Mouse (Mus musculus) intestine, postnatal 0 days (tissue): ENCODE data around the gene Lcn12. TPM values are rescaled to one million over a fixed set of nuclear protein-coding genes. Genes with fewer than 3 reads are reported as not detected.

Experiments
- ATAC-seq: fragments of 200-750 bp; cut with Nextera tagmentation; 2 replicates; pipeline ENCODE4 v1.8.0; 2017; ENCODE audit warnings: mild to moderate bottlenecking, moderate TSS enrichment, moderate library complexity
- H3K27ac ChIP-seq: fragments of 300-500 bp; sonication (generic); 2 replicates; pipeline ENCODE4 v1.5.1; 2014; ENCODE audit warnings: mild to moderate bottlenecking, low read depth, low read length, moderate library complexity
- H3K27me3 ChIP-seq: fragments of 300-500 bp; sonication (generic); replicated peaks from 2 replicates; pipeline ENCODE4 v1.6.1; 2014; ENCODE audit warnings: low read length, mixed read lengths; ENCODE audit not compliant: control insufficient read depth, insufficient read depth
- H3K36me3 ChIP-seq: fragments of 300-500 bp; sonication (generic); 2 replicates; pipeline ENCODE4 v1.6.1; 2014; ENCODE audit warnings: mild to moderate bottlenecking, moderate library complexity; ENCODE audit not compliant: control insufficient read depth, insufficient read depth
- H3K4me1 ChIP-seq: fragments of 300-500 bp; sonication (generic); replicated peaks from 2 replicates; pipeline ENCODE4 v1.6.1; 2014; ENCODE audit warnings: antibody characterized with exemption, low read length, mixed read lengths; ENCODE audit not compliant: control insufficient read depth, insufficient read depth
- H3K4me2 ChIP-seq: fragments of 300-500 bp; sonication (generic); replicated peaks from 2 replicates; pipeline ENCODE4 v1.6.1; 2014; ENCODE audit warnings: low read depth, mild to moderate bottlenecking, moderate library complexity
- H3K4me3 ChIP-seq: fragments of 300-500 bp; sonication (generic); 2 replicates; pipeline ENCODE4 v1.5.1; 2014; ENCODE audit warnings: low read depth, low read length
- H3K9ac ChIP-seq: fragments of 300-500 bp; sonication (generic); 2 replicates; pipeline ENCODE4 v1.6.1; 2014; ENCODE audit warnings: mild to moderate bottlenecking, low read depth, low read length
- H3K9me3 ChIP-seq: fragments of 300-500 bp; sonication (generic); 2 replicates; pipeline ENCODE4 v1.6.1; 2016; ENCODE audit warnings: mixed run types; ENCODE audit not compliant: control insufficient read depth
- CTCF ChIP-seq: sonication (generic); IDR thresholded peaks from 2 replicates; pipeline ENCODE4 v1.5.1; 2016; ENCODE audit warnings: low read depth, mild to moderate bottlenecking, control low read depth, antibody characterized with exemption, moderate library complexity
- WGBS: fragments of 180-500 bp; shearing (Covaris S2); extraction: QIAGEN DNeasy Blood & Tissue Kit; methylation state at CpG from one replicate; pipeline ENCODE4 v1.1.7; 2014; 5-methylcytosine and 5-hydroxymethylcytosine counted together
- polyA plus RNA-seq: library from polyadenylated mRNA; unstranded; fragments of >200 nt; fragmentation: Nextera tagmentation; extraction: Ambion mirVana; gene quantifications from 2 replicates; pipeline ENCODE4 v1.2.1, GENCODE M21; 2015

Lcn12 gene
- polyA plus RNA-seq, 1 experiment from 2014 or later: 0.40 TPM

DNA sequence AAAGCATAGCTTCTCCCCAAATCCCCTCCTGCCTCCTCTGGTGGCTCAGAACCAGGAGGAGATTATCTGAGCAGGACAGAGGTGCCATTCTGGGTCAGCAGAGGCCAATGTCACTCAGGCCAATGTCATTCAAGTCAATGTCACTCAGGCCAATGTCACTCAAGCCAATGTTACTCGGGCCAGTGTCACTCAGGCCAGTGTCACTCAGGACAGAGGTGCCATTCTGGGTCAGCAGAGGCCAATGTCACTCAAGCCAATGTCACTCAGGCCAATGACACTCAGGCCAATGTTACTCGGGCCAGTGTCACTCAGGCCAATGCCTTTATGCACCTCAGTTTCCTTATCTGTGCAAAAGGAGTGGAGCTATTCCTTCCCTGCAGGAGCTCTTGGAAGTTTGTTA, 21.2 kb downstream of the Lcn12 start:
- H3K36me3 ChIP-seq: no peaks in the 10 kb centered on the region
- 78% methylated on average over 2 of the region's 2 CpGs for WGBS
- no peak for ATAC-seq
- no peak overlapping the region for H3K27ac ChIP-seq
- 0 out of 2 replicates have a peak, but pooled peaks cover 3% of the 10 kb centered on the region for H3K4me1 ChIP-seq
- TF ChIP-seq CTCF: no peak
- H3K9ac ChIP-seq: no peak overlapping the region
- H3K27me3 ChIP-seq: no peaks in the 10 kb centered on the region
- H3K4me2 ChIP-seq: no peak overlapping the region
- H3K4me3 ChIP-seq: no peak overlapping the region
- H3K9me3 ChIP-seq: no peaks in the 10 kb centered on the region

DNA sequence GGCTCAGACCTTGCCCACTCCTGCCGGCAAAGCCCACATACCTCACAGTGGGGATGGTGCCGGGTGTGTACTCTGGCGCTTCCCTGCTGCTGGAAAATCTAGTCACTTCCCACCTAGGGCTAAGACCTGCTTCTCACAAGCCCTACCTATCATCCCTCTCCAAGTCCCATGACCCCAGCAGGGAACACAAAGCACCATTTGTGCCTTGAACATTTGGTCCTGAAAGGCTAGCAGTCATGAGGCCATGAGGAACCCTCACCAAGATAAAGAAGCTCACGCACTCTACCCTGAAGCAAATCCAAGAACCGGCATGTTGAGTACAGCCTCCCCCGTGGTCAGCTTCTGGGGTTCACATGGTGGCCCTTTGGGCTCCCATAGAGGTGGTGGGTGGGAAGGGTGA, 23.7 kb downstream of the Lcn12 start, which contains the start of gene Ptgds:
TSS of gene Ptgds (minus strand) at position 78 of the 400 bp plus-strand sequence.
- H3K4me2 ChIP-seq: no peak within 1 kb of the TSS
- H3K4me1 ChIP-seq: 0 out of 2 replicates have a peak, but pooled peaks cover 3% of the 10 kb centered on the region
- no peak within 1 kb of the TSS for H3K9ac ChIP-seq
- ATAC-seq: no peak
- no peak within 1 kb of the TSS for H3K4me3 ChIP-seq
- H3K9me3 ChIP-seq: no peaks in the 10 kb centered on the region
- no peak within 1 kb of the TSS for H3K27ac ChIP-seq
- WGBS: 63% methylated on average over 6 of the region's 6 CpGs
- H3K27me3 ChIP-seq: no peaks in the 10 kb centered on the region
- TF ChIP-seq CTCF: no peak
- no peaks in the 10 kb centered on the region for H3K36me3 ChIP-seq

DNA sequence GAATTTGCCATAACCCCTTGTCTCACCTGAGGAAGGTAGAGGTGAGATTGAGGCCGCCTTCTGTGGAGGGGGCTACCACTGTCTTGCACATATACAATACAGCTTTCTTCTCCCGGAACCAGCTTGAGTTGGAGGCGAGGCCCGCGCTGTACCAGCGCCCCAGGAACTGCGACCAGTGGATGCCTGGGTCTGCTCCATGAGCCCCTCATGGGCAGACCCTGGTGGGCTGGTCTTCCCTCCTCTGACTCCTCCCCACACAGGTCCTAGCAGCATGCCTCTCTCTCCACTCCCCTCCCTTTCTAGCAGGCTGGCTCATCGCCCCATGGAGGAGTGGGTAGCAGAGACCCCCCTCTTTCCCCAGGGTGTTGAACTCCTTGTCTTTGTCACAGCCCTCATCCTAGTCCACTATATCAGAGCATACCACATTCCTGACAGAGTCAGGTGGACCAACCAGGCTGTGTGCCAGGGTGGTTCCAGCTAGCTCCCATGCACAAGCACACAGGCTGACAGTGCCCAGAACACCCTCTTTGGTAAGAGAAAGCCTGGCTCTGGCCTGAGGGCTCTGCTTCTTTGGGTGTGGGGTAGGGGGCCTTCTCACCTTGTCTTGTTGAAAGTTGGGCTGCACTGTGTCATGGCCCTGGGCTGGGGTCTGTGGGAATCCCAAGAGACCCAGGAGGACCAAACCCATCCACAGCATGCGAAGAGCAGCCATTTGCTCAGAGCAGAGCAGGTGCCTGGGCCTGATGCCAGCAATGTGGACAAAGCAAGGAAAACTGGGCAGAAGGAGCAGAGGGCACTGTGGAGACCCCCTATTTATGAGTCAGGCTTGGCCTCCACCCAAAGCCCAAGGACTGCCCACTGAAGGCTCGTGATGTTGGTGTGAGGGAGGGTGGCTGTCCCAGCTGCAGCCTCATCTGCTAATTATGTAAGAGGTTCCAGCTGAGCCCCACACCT, 24.5 kb downstream of the Lcn12 start:
- no peak overlapping the region for H3K4me2 ChIP-seq
- no peak overlapping the region for H3K4me3 ChIP-seq
- no peaks in the 10 kb centered on the region for H3K27me3 ChIP-seq
- 0 out of 2 replicates have a peak, but pooled peaks cover 3% of the 10 kb centered on the region for H3K4me1 ChIP-seq
- WGBS: 76% methylated on average over 10 of the region's 10 CpGs
- H3K9me3 ChIP-seq: no peaks in the 10 kb centered on the region
- no peak for TF ChIP-seq CTCF
- no peak overlapping the region for H3K27ac ChIP-seq
- no peak for ATAC-seq
- H3K36me3 ChIP-seq: no peaks in the 10 kb centered on the region
- no peak overlapping the region for H3K9ac ChIP-seq

DNA sequence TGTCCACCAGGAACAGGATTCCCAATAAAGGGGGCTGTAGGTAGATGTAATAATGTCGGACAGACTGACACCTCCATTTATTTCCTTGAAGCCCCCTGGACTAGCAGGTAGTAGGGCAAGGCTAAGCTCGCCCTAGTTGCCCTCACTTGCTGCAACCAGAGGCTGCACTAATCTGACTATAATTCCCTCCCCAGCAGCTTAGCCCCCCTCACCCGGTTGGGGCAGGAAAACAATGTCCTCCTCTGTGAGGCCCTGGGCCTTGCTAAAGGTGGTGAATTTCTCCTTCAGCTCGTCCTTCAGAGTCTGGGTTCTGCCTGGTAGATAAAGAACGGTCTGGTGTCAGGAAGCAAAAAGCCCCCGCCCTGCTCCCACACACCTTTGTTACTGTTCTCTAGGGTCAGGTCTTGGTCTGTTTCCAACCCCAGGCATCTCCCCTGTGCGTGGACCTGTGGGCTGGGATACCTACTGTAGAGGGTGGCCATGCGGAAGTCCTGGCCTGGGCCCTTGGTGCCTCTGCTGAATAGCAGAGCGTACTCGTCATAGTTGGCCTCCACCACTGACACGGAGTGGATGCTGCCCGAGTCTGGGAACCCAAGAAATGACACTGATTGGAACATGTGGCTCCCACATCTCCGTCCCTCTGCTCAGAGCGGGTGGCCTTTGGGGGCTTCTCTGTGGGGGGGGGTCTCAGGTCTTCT, 26.0 kb downstream of the Lcn12 start:
- no peak overlapping the region for H3K4me2 ChIP-seq
- H3K27ac ChIP-seq: no peak overlapping the region
- H3K27me3 ChIP-seq: no peaks in the 10 kb centered on the region
- ATAC-seq: no peak
- no peaks in the 10 kb centered on the region for H3K36me3 ChIP-seq
- 69% methylated on average over 14 of the region's 14 CpGs for WGBS
- no peak overlapping the region for H3K4me3 ChIP-seq
- no peak overlapping the region for H3K9ac ChIP-seq
- TF ChIP-seq CTCF: no peak
- H3K4me1 ChIP-seq: 0 out of 2 replicates have a peak, but pooled peaks cover 3% of the 10 kb centered on the region
- no peaks in the 10 kb centered on the region for H3K9me3 ChIP-seq

DNA sequence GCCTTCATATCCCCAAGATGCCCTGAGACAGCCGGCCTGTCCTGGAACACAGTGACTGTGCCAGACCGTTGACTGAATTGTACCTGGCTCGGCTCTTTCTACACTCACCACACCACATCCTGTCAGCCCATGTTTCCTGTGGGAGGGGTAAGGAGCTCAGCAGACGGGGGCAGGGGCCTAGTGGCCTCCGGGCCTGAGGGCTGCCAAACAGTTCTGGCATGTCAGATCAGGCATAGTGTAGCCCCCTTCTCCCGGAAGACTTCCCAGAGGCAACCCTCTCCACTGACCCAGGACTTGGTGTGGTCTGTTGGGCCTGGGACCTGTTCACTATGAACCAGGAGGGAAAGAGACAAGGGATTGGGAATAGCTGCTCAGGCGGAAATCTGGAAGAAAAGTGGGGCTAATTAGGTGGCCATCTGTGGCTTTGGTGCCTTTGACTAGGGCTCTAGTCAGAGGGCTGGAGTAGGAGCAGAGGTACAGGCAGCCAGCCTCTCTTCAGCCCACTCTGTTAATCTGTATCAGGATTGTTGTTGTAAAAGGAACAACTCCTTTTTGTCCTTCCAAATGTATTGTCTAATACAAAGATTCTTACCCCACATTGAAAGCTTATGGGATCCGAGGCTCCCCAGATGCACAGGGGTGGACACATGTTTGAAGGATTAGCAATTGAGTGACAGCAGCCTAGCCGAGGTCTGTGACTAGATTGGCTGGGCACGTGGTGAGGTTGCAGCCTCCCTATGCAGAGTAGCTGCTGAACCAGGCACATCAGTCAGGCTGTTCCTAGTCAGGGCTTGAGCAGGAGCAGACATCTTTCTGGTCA, 27.7 kb downstream of the Lcn12 start:
- Histone ChIP-seq H3K9ac (0 out of 2 replicates have a peak overlapping the region, but pooled peaks have one; percentile 11), H3K9me3 (no peaks in the 10 kb centered on the region), H3K4me1 (peaks cover 9% of the 10 kb centered on the region; the same call in 1 of the 2 replicates), H3K4me3 (no peak overlapping the region), H3K27me3 (no peaks in the 10 kb centered on the region), H3K4me2 (no peak overlapping the region), H3K36me3 (no peaks in the 10 kb centered on the region), H3K27ac (no peak overlapping the region)
- WGBS: 62% methylated on average over 10 of the region's 10 CpGs
- no peak for ATAC-seq
- no peak for TF ChIP-seq CTCF

DNA sequence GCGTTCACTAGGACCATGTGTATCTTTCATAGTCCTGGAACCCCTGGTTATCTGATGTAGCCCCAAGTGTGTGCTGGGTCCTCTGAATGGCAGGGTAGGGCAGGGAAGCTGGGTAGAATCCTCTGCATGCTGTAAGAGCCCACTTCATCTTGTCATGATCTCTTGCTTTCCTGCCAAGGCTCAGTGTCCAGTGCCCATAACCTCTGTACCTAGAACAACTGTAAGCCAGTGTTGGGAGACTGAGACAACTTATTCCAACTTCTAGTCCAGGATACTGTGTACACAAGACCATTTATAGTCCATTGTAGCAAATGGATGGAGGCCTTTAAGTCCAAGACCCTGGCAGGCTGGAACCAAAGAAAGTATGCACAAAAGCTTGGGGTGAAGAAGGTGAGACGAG, 28.5 kb downstream of the Lcn12 start:
- Histone ChIP-seq H3K9ac (no peak overlapping the region), H3K9me3 (no peaks in the 10 kb centered on the region), H3K4me3 (no peak overlapping the region), H3K4me1 (peaks cover 9% of the 10 kb centered on the region; the same call in 1 of the 2 replicates), H3K27me3 (no peaks in the 10 kb centered on the region), H3K4me2 (no peak overlapping the region), H3K36me3 (no peaks in the 10 kb centered on the region), H3K27ac (no peak overlapping the region)
- no peak for ATAC-seq
- no peak for TF ChIP-seq CTCF
- 69% methylated on average over 2 of the region's 2 CpGs for WGBS
